Mouse (Mus musculus) forebrain, embryonic 12.5 days (tissue): ENCODE results near the gene Olfr356. TPM values are rescaled to one million over a fixed set of nuclear protein-coding genes. Genes with fewer than 3 reads are reported as not detected.

ENCODE experiments used
- ATAC-seq: fragments of 200-750 bp; cut with Nextera tagmentation; 2 replicates; pipeline ENCODE4 v1.8.0; 2017; ENCODE audit warnings: moderate TSS enrichment; ENCODE audit not compliant: low FRiP score
- H3K27ac ChIP-seq: fragments of 300-500 bp; sonication (generic); 2 replicates; pipeline ENCODE4 v1.5.1; 2016; ENCODE audit warnings: mild to moderate bottlenecking
- H3K27me3 ChIP-seq: fragments of 300-500 bp; sonication (generic); 2 replicates; pipeline ENCODE4 v1.6.1; 2016; ENCODE audit warnings: mild to moderate bottlenecking
- H3K36me3 ChIP-seq: fragments of 300-500 bp; sonication (generic); replicated peaks from 2 replicates; pipeline ENCODE4 v1.6.1; 2016; ENCODE audit warnings: mild to moderate bottlenecking
- H3K4me1 ChIP-seq: fragments of 300-500 bp; sonication (generic); 2 replicates; pipeline ENCODE4 v1.6.1; 2016
- H3K4me2 ChIP-seq: fragments of 300-500 bp; sonication (generic); 2 replicates; pipeline ENCODE4 v1.6.1; 2016; ENCODE audit warnings: mild to moderate bottlenecking, moderate library complexity
- H3K4me3 ChIP-seq: fragments of 300-500 bp; sonication (generic); replicated peaks from 2 replicates; pipeline ENCODE4 v1.5.1; 2016; ENCODE audit warnings: mild to moderate bottlenecking
- H3K9ac ChIP-seq: fragments of 300-500 bp; sonication (generic); 2 replicates; pipeline ENCODE4 v1.6.1; 2016; ENCODE audit warnings: mild to moderate bottlenecking
- H3K9me3 ChIP-seq: fragments of 300-500 bp; sonication (generic); 2 replicates; pipeline ENCODE4 v1.6.1; 2016
- WGBS: fragments of 180-500 bp; shearing (Covaris S2); methylation state at CpG from one replicate; pipeline ENCODE4 v1.1.7; 2016; 5-methylcytosine and 5-hydroxymethylcytosine counted together
- polyA plus RNA-seq: library from polyadenylated mRNA; unstranded; fragments of >200 nt; fragmentation: Nextera tagmentation; extraction: Ambion mirVana; gene quantifications from 2 replicates; pipeline ENCODE4 v1.2.1, GENCODE M21; 2016

Olfr356 gene
- not detected in 2 replicates for polyA plus RNA-seq

DNA sequence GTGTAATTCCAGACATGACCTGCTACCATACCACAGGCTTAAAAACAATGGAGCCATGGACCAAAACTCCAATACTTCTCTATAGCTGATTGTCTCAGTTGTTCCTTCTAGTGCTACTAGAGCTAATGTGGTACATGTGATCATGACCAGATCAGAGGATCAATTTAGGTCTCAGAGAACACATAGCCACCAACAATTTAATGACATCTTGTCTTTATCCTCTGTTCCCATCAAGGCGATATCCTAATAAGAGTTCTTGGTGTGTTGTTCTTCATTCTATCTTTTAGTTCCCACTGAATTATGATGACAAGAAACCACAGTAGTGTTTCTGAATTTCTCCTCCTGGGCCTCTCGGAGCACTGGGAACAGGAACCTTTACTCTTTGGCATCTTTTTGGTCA lies at the start of gene Olfr356:
Gene Olfr356, plus strand, starts transcription at position 301 of the 400 bp plus-strand sequence.
- 78% methylated on average over 2 of the region's 2 CpGs for WGBS
- Histone ChIP-seq H3K4me2 (no peak within 1 kb of the TSS), H3K36me3 (no peaks in the 10 kb centered on the region), H3K9me3 (peaks cover 23% of the 10 kb centered on the region), H3K27me3 (no peaks in the 10 kb centered on the region), H3K27ac (no peak within 1 kb of the TSS), H3K4me1 (no peaks in the 10 kb centered on the region), H3K9ac (no peak within 1 kb of the TSS), H3K4me3 (no peak within 1 kb of the TSS)
- no peak for ATAC-seq

DNA sequence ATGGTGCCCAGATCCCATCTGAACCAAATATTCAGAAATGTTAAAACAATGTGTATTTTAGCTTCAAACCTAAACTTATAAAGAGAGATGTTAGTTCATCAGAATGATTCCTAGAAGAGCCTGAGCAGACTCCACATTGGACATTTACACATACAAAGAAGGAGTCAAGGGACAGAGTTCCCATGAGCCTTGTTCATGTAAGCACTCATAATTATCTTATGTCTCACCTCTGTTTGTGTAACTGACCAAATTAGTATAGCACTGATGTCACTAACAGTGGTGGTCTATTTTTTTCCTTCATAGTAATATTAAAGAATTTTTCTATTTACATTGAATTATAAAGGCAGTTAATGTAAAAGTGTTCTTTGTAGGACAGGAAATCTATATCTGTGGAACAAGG lies 44.1 kb upstream of the Olfr356 start, which contains the start of gene Olfr353:
Gene Olfr353, minus strand, starts transcription at position 101 of the 400 bp plus-strand sequence.
- Histone ChIP-seq H3K27ac (no peak within 1 kb of the TSS), H3K4me1 (no peaks in the 10 kb centered on the region)
- no peak for ATAC-seq

GRCm38 (mm10) chr2:36897114-36897513 lies 39.8 kb upstream of the Olfr356 start:
- no peak for ATAC-seq
- Histone ChIP-seq H3K4me2 (no peak overlapping the region), H3K9ac (no peak overlapping the region), H3K4me3 (no peak overlapping the region), H3K27me3 (no peaks in the 10 kb centered on the region), H3K9me3 (peaks cover 25% of the 10 kb centered on the region), H3K4me1 (no peaks in the 10 kb centered on the region), H3K27ac (no peak overlapping the region), H3K36me3 (no peaks in the 10 kb centered on the region)

More for the DNA sequence above, 44.1 kb upstream of the Olfr356 start, which contains the start of gene Olfr353:
- Histone ChIP-seq H3K27me3 (no peaks in the 10 kb centered on the region), H3K36me3 (no peaks in the 10 kb centered on the region), H3K4me3 (no peak within 1 kb of the TSS), H3K9ac (no peak within 1 kb of the TSS), H3K4me2 (no peak within 1 kb of the TSS), H3K9me3 (peaks cover 15% of the 10 kb centered on the region)

DNA sequence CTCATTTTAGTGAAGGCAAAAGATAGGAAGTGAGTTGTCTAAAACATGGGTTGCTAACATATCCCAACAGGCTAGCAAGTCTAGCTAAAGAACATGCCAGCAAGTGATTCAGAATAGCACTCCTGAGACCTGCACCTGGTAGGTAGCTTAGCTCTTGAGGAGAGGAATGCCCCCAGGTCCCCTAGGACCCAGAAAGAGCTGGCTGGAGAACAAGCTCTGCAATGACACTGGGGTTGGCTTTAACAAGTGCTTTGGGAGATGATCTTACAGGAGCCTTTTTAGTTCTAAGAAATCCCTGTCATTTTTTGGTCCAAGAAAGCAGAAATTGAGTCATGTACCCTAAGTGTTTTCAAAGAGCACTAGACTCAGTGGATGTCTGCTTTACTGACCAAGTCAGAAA lies 31.5 kb upstream of the Olfr356 start, which contains the start of gene Olfr354:
Gene Olfr354, plus strand, starts transcription at position 301 of the 400 bp plus-strand sequence.
- Histone ChIP-seq H3K36me3 (no peaks in the 10 kb centered on the region), H3K4me1 (no peaks in the 10 kb centered on the region)

GRCm38 (mm10) chr2:36928797-36929196 lies 8.1 kb upstream of the Olfr356 start, which contains the start of gene Olfr355:
Gene Olfr355 (minus strand): TSS chr2:36928897.
- no peak within 1 kb of the TSS for H3K27ac ChIP-seq
- no peak within 1 kb of the TSS for H3K9ac ChIP-seq
- no peak within 1 kb of the TSS for H3K4me2 ChIP-seq
- peaks cover 25% of the 10 kb centered on the region for H3K9me3 ChIP-seq
- no peak for ATAC-seq
- no peaks in the 10 kb centered on the region for H3K36me3 ChIP-seq
- no peak within 1 kb of the TSS for H3K4me3 ChIP-seq
- no peaks in the 10 kb centered on the region for H3K27me3 ChIP-seq
- H3K4me1 ChIP-seq, result no peaks in the 10 kb centered on the region

More for the DNA sequence above, 31.5 kb upstream of the Olfr356 start, which contains the start of gene Olfr354:
- no peak within 1 kb of the TSS for H3K4me3 ChIP-seq
- no peaks in the 10 kb centered on the region for H3K27me3 ChIP-seq
- peaks cover 19% of the 10 kb centered on the region for H3K9me3 ChIP-seq
- no peak within 1 kb of the TSS for H3K9ac ChIP-seq
- H3K4me2 ChIP-seq, result no peak within 1 kb of the TSS
- no peak for ATAC-seq
- no peak within 1 kb of the TSS for H3K27ac ChIP-seq

Other genes with a start within 250 kb of the Olfr356 start
- gene Olfr347, start 205.2 kb upstream of the Olfr356 start, polyA plus RNA-seq, result not detected in 2 replicates
- not detected in 2 replicates for gene Olfr348, start 152.8 kb upstream of the Olfr356 start, polyA plus RNA-seq
- gene Olfr50, start 146.6 kb upstream of the Olfr356 start, polyA plus RNA-seq, result not detected in 2 replicates
- not detected in 2 replicates for gene Olfr3, start 120.1 kb upstream of the Olfr356 start, polyA plus RNA-seq
- gene Olfr350, start 90.8 kb upstream of the Olfr356 start, polyA plus RNA-seq, result not detected in 2 replicates
- not detected in 2 replicates for gene Olfr351, start 74.5 kb upstream of the Olfr356 start, polyA plus RNA-seq
- not detected in 2 replicates for gene Olfr352, start 68.7 kb upstream of the Olfr356 start, polyA plus RNA-seq
- not detected in 2 replicates for gene Olfr353, start 44.2 kb upstream of the Olfr356 start, polyA plus RNA-seq
- gene Olfr354, start 31.4 kb upstream of the Olfr356 start, polyA plus RNA-seq, result not detected in 2 replicates
- gene Olfr355, start 8.2 kb upstream of the Olfr356 start, polyA plus RNA-seq, result not detected in 2 replicates
- gene Olfr357, start 56.7 kb downstream of the Olfr356 start, polyA plus RNA-seq, result not detected in 2 replicates
- gene Olfr358, start 72.2 kb downstream of the Olfr356 start, polyA plus RNA-seq, result not detected in 2 replicates
- gene Olfr360, start 128.6 kb downstream of the Olfr356 start, polyA plus RNA-seq, result not detected in 2 replicates
- gene Olfr361, start 152.2 kb downstream of the Olfr356 start, polyA plus RNA-seq, result not detected in 2 replicates
- gene Olfr362, start 180.8 kb downstream of the Olfr356 start, polyA plus RNA-seq, result not detected in 2 replicates
- gene Olfr364-ps1, start 202.2 kb downstream of the Olfr356 start, polyA plus RNA-seq, result not detected in 2 replicates